Mouse (Mus musculus) brain, adult 2 months (tissue): Measurements from ENCODE around the gene St6galnac6.

Experiments used
- DNase-seq: peaks from one replicate; pipeline ENCODE4 v3.0.0; 2011; ENCODE audit warnings: low read depth, low spot score

St6galnac6 gene

DNA sequence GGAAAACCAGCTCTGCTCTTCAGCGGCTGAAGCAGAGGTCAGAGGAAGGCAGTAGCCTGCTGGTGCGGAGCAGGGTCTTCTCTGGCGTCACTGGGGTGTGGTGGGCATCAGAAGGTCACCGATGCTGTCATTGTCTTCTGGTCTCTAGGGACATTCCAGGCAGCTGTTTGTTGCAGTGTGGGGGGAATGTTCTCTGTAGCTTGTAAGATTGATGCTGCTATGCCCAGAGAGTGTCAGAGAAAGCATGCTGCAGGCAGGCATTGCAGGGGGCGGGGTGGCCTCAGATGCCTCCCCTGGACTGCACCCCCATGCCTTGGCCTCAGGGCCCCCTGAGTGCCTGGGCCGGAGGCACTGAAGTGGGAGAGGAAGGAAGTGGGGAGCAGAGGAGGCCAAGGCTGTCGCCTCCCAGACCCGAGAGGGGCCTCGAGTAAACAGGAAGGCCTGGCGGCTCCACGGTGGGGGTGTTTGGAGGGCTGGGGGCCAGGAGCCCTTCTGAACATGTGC, 38.3 kb downstream of the St6galnac6 start:
- no peak for DNase-seq

DNA sequence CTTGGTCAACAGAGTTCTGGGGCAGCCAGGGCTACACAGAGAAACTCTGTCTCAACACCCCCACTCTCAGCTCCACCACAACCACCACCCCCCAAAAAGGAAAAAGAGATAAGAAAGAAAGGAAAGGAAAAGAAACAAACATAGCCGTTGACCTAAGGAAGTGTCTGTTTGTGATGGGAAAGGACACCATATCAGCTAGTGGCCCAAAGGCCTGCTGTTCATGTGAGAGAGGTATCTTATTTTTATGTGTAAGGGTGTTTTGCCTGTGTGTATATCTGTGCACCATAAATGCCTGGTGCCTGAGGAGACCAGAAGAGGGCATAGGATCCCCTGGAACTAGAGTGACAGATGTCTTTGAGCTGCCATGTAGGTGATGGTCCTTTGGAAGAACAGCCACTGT, 40.1 kb downstream of the St6galnac6 start:
- no peak for DNase-seq

GRCm38 (mm10) chr2:32640550-32641051, 41.1 kb downstream of the St6galnac6 start:
- DNase-seq, result no peak

- no peak for DNase-seq
These were observed 42.3 kb downstream of the St6galnac6 start for GRCm38 (mm10) chr2:32641810-32642209.

GRCm38 (mm10) chr2:32642813-32643212, 43.3 kb downstream of the St6galnac6 start:
- DNase-seq, result no peak

DNA sequence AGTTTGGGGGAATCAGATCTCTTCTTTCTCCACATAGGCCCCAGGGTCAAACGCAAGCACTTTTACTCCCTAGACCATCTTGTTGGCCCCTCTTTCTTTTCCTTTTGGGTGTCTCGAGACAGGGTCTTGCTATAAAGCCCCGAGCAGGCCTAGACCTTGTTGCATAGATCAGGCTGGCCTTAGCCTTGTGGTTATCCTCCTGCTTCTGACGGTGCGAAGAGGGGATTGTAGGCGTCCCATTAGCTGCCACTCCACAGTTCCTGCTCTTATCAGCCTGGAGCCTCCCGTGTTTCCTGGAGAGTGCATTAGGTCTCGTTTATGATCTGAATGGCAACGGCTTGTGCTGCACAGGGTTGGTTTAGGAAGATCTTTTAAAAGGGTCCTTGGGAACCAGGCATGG, 44.6 kb downstream of the St6galnac6 start:
- DNase-seq, result no peak

GRCm38 (mm10) chr2:32644799-32645475, 45.4 kb downstream of the St6galnac6 start:
- DNase-seq, result no peak

DNA sequence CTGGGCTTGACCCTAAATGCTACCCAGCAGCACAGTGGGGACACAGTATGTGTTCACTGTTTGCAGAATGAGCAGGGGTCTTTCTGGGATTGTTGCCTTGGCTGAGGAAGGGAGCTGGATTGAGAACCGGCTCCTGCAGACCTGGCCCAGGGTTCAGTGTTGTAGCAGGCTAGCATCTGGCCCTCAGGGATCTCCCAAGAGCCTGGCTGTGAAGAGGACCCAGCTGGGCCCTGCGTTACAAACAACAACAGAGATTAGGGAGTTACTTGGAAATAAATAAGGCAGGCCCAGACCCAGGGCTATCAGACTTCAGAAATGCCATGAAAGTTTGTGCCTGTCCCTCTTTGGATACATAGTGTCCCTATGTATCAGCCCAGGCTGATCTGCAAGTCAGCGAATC, 46.1 kb downstream of the St6galnac6 start:
- no peak for DNase-seq

- DNase-seq, result no peak
These were observed 47.0 kb downstream of the St6galnac6 start, which contains the start of gene Eng for GRCm38 (mm10) chr2:32646379-32647056. TSS of gene Eng (plus strand) at chr2:32646595.

DNA sequence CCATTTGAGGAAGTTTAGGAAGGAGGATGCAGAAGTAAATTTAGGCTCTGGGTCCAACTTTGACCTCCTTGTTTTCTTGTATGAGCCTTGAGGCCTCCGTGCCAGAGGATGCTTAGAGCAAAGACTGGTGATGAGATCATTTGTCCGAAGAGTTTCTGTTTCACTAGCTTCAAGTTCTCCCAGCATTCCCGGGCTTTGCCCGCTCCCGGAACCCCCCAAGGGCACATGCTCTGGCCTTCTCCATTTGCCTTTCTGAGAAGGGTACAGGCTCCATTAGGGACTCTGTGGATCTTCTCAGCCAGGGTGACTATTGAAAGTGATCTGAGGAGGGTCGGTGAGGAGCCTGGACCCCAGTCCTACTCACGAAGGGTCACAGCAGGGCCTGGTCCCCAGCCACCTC, 47.9 kb downstream of the St6galnac6 start:
- no peak for DNase-seq

DNA sequence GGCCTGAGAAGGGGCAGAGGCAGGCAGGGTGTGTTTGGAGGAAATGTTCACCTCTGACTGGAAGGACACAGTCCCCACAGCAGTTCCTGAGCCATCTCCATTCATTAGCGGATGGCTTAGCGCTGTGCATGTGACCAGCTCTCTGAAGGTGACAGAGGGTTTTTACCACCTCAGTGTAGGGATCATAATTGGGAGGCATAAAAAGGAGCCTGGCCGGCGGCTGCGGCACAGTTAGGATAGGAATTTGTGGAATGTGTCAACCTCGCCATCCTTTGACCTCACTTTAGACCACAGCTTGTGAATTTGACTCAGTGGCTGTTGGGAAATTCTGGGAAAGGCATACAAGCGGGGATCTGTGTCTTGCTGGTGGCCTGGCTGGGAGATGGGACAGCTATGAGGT, 54.3 kb downstream of the St6galnac6 start:
- DNase-seq, result no peak

DNA sequence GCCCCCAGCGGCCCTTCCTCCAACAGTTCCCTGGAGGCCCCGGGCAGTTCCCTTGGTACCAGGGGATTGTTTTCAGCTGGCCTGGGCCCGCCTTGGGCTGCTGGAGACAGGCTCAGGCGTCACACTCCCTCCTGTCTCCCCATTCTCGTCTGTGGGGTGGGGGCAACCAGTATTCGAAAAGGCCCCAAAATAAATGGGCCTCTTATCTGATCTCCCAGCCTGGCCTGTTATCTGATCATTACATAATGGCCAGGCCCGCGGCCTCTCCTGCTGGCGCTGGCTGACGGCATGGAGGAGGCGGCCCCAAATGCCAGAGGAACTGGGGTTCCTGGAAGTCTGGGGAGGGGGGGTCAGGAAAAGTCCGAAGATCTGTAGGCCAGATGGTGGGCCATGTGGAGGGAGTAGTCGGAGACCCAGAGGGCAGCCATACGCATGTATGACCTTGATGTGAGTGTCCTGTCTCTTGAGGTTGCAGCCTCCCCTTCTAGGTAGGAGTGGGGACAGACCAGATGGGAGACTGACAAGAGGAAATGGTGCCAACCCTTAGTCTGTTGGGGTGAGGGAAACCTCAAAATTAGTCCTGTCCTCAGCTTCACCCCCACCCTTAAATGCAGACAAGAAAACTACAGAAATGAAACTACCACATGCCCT, 55.4 kb downstream of the St6galnac6 start:
- DNase-seq, result no peak

DNA sequence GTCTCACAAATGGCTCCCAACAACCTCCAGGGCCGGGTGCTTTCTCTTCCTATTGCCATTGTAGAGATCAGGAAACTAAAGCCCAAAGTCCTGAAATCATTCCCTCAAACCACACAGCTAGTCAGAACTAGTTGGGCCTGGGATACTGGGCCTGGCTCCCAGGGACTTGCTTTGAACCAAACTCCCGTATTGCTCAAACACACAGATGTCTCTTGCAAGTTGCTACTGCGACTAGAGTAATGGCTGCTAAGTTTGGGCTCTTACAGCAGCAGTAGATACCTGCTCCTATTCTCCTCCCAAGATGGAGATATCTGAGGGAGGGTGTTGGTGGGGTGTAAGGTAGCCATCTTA, 55.9 kb downstream of the St6galnac6 start:
- no peak for DNase-seq

DNA sequence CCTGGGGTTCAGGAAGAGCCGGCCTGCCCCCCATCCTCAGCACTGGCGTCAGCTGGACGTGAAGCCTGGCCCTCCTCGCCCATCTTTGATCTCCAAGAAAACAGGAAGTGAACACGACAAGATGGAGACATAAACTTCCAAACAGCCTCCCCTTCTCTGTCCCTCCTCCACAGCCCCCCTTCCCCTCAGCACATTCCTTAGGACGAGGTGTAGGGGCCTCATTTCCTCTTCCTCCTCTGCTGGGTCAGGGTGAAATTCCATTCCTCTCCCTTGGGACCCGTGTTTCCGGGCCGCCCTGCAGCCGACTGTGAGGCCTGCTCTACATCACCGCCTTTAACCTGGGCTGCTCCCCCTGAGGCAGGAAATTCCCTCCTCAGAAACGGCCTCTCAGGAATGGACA, 56.3 kb downstream of the St6galnac6 start:
- no peak for DNase-seq

- no peak for DNase-seq
These were observed 59.4 kb downstream of the St6galnac6 start for GRCm38 (mm10) chr2:32658873-32659272.

- no peak for DNase-seq
These were observed 62.1 kb downstream of the St6galnac6 start for GRCm38 (mm10) chr2:32661509-32662107.

- no peak for DNase-seq
These were observed 62.8 kb downstream of the St6galnac6 start for GRCm38 (mm10) chr2:32662291-32662690.

DNA sequence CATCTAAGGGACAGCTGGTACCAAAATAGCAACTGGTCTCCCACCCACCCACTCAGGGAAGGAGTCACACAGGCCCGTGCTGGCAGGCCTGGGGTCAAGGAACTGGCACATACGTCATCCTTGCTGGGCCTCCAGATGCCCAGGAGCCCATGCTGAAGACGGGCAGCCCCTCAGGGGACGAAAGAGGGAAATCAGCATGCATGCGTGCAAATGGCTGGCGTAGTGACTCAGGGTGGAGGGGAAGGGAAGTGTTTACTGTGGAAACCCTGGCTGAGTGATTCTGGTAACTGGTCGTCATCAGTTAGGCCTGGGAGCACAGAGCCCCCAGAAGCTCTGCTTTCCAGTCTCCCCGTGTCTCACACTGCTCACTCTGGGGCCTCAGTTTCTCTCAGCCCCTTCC, 65.8 kb downstream of the St6galnac6 start:
- no peak for DNase-seq

DNA sequence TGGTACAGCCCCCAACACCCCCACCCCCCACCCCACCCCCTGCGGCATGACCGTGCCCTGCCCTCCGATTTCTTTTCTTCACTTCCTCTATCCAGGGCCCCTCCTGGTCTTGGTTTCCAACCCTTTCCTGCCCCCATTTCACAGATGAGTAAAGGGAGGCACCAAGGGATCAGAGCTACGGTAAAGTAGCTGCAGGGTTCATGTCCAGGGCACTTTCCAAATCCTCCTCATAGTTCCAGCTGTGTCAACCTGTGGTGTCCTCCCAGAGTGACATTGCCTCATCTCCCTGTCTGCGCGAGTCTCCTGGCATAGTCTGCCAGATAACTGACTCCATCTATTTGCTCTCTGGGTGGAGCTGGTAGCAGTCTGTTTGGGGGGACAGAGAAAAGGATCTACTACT, 66.3 kb downstream of the St6galnac6 start:
- no peak for DNase-seq

- DNase-seq, result peak; percentile 53
These were observed 68.3 kb downstream of the St6galnac6 start for GRCm38 (mm10) chr2:32667775-32668174.

GRCm38 (mm10) chr2:32668176-32668575, 68.7 kb downstream of the St6galnac6 start:
- no peak for DNase-seq

- no peak for DNase-seq
These were observed 70.4 kb downstream of the St6galnac6 start for GRCm38 (mm10) chr2:32669876-32670275.
